Mouse (Mus musculus): ENCODE results near the gene Gm10762. TPM values are rescaled to one million over a fixed set of nuclear protein-coding genes. Genes with fewer than 3 reads are reported as not detected.

Gene Gm10762
- total RNA-seq, 2 experiments from 2014 or later, result 7.5 to 11.0 TPM

Small RNA genes within 50 kb of the gene (microRNA-seq; reads per million reads assigned to microRNA genes)
- 0 reads per million in 2 experiments for gene Gm22859

Other genes with a start within 250 kb of the Gm10762 start
- 10 to 100 TPM; 29.8 to 34.7 TPM for gene Tmem87b, start 149.6 kb downstream of the Gm10762 start, total RNA-seq (2021)
- 1 to 10 TPM; 1.9 to 2.3 TPM for gene Fbln7, start 104.7 kb downstream of the Gm10762 start, total RNA-seq (2021)
- 1 to 10 TPM; 4.3 to 5.5 TPM for gene Zc3h8, start 23.6 kb downstream of the Gm10762 start, total RNA-seq (2021)
- 10 to 100 TPM; 12.1 to 14.5 TPM for gene Zc3h6, start 323 bp downstream of the Gm10762 start, total RNA-seq (2021)
- under 1 TPM; 0.09 to 0.17 TPM for gene Vinac1, start 80.4 kb upstream of the Gm10762 start, total RNA-seq (2021)
- 10 to 100 TPM; 45.0 to 49.2 TPM for gene Ttl, start 98.2 kb upstream of the Gm10762 start, total RNA-seq (2021)
- 10 to 100 TPM; 16.1 to 17.8 TPM for gene Polr1b, start 133.3 kb upstream of the Gm10762 start, total RNA-seq (2021)
- gene Chchd5, start 162.0 kb upstream of the Gm10762 start, total RNA-seq (2021), result 10 to 100 TPM; 11.8 to 13.5 TPM
- gene Slc20a1, start 231.0 kb upstream of the Gm10762 start, total RNA-seq (2021), result 100 to 1,000 TPM; 110 to 130 TPM